Mouse (Mus musculus) colon, adult 2 months (tissue): ENCODE measurements around the gene Retn. TPM values are rescaled to one million over a fixed set of nuclear protein-coding genes. Genes with fewer than 3 reads are reported as not detected.

Experiments
- polyA plus RNA-seq: library from polyadenylated mRNA; depleted of rRNA; stranded (reverse); fragments of >200 nt; gene quantifications from 2 replicates; pipeline ENCODE4 v1.2.3, GENCODE M21; 2012; rRNA removed

The Retn gene
- 3.7 and 5.5 TPM in 2 replicates for polyA plus RNA-seq

GRCm38 (mm10) chr8:3655526-3655925, at the start of gene Retn:
Gene Retn (plus strand): TSS chr8:3655770.

DNA sequence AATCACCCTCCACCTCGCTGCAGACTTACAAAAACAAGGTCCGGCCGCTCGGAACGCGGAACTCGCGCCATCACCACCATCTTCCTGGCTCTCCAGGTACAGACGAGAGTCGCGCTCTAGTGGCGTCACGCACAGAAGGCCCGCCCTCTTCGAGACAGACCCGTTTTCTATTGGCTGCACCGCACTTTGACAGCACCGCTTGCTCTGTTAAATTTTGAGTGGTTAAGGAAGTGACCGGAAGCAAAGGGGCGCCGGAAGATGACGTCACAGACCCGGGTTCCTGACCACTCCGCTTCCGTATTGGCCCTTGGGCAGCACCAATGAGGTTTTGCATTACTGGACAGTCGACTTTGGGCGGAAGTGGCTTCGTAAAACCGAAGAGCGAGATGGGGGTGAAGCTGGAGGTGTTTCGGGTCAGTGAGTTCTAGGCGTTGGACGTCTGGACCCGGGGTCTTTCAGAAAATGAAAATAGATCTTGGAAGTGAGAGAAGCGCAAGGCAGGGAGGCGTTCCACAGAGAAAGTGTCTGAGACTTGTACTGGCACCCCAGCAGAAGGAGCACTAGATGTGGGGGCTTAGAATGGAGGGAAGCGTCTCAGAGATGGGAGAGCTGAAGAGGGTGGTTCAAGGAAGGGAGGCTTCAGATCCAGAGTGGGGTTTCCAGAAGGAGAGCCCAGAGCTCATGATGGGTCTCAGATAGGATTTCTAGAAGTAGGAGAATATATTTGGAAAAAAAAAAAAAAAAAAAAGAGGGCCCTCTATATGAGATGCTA, 34.2 kb upstream of the Retn start, which contains the start of the genes Xab2 and Pet100:
Gene Xab2 (minus strand): TSS at position 118 of the 772 bp plus-strand sequence.
Gene Pet100 (plus strand): TSS at position 350 of the 772 bp plus-strand sequence.

GRCm38 (mm10) chr8:3625445-3625844, 30.1 kb upstream of the Retn start, which contains the start of gene Pcp2:
Gene Pcp2 (minus strand): TSS chr8:3625545.

DNA sequence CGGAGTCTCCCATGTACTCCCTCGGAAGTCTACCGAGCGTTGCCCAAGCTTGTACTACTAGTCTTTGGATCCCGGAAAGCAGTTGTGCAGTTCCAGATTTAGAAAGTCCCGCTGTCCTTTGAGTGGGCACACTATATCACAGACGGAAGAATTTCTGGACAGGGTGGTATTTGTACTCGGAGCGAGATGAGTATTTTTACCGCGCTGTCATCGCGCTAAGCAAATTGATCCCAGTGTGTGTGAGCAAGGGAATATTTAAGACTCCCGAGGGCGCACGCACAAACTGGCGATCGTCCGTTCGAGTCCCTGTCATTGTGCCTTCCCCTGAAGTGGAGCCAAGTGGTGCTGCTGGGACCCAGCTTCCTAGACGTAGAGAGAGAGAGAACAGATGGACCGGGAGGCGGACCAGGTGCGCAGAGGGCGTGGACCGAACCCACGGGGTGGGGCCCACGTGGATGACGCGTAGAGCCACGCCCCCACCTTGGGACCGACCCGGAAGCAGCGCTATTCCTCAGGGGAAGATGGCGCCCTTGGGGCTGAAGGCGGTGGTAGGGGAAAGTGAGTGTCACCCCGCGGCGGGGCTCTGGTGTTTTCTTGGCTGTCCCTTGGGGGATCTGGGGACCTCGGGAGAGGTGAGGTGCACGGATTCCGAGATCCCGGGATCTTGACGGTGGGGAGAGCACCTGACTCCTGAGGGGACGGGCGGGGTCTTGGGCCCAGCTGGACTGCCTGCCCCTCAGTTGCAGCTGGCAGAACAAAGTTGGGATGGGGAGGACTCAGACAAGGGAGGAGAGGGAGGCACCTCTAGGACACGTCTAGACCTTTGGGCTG, 24.7 kb upstream of the Retn start, which contains the start of gene Stxbp2:
Gene Stxbp2 (plus strand): TSS at position 309 of the 831 bp plus-strand sequence.

DNA sequence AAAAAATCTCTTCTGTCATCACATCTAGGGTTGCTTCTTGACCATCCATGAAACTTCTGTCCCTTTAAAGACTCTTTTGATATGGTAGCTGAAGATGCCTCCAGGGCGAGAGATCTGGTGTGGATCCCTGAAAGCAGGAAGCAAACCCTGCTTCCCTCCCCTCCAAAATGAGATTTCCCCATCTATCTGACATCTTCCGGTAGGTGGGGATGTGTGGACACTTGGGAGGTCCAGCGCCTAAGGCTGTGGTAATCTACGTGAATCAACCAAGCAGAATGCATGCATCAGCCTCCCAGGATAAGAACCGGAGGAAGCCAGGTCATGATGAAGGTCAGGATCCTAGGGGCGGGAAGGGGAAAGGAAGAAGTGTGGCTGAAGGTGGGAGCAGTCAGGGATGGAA, 9.9 kb downstream of the Retn start, which contains the start of gene Mcemp1:
Gene Mcemp1 (plus strand): TSS at position 248 of the 400 bp plus-strand sequence.

GRCm38 (mm10) chr8:3671980-3672491, 16.5 kb downstream of the Retn start, which contains the start of gene Fcor:
Gene Fcor (minus strand): TSS chr8:3672362.

DNA sequence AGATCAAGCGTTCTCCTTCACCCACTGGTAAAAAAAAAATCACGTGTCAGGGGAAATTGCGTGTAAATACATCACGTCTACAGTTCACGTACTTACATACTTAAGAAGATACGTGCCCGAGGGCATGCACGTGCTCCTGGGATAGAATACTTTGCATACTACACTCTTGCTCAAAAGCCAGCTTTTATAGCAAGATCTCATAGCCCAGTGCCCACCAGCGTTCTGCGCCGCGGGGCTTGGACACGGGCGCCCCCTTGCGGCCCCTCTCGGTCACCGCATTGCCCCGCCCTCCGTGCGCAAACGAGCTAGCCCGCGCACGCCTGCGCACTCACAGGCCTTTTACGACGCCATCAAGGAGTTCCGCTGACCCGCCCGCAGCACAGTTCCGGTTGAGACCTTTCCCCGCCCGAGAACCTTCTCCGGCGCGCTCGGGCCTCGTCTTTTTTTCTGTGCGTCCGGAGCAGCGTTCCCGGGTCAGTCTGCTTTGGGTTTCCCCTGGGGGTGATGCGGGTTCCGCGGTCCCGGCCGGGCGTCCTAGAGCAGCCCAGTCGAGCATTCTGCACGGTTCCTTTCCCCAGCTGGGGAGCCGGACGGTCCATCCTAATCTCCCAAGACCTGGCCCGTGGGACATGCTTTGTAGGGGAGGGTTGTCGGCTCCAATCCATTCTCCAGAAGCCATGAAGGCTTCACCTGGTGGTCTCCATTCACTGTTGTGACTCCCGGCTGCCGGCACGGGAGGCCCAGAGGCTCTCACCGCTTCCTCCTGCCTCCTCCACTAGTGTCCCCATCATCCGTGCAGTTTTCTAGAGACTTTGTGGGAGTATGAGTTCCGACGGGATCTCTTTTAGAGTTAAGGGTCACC, 20.8 kb downstream of the Retn start, which contains the start of gene Trappc5:
Gene Trappc5 (plus strand): TSS at position 169 of the 862 bp plus-strand sequence.

GRCm38 (mm10) chr8:3694121-3694520, 38.6 kb downstream of the Retn start, which contains the start of gene Fcer2a:
Gene Fcer2a (minus strand): TSS chr8:3694175.

Other genes starting within 250 kb of the Retn start
- gene Pex11g, start 188.1 kb upstream of the Retn start, polyA plus RNA-seq: 14.6 and 17.2 TPM in 2 replicates
- 0.19 TPM in 1 of 2 replicates, not detected in the other for gene Tex45, start 184.9 kb upstream of the Retn start, polyA plus RNA-seq
- gene Zfp358, start 162.6 kb upstream of the Retn start, polyA plus RNA-seq: 47.9 and 52.0 TPM in 2 replicates
- gene Mcoln1, start 155.3 kb upstream of the Retn start, polyA plus RNA-seq: 326 and 619 TPM in 2 replicates
- 73.1 and 77.5 TPM in 2 replicates for gene Pnpla6, start 140.4 kb upstream of the Retn start, polyA plus RNA-seq
- 0.12 and 4.0 TPM in 2 replicates for gene C330021F23Rik, start 87.8 kb upstream of the Retn start, polyA plus RNA-seq
- 93.5 and 97.2 TPM in 2 replicates for gene Camsap3, start 68.5 kb upstream of the Retn start, polyA plus RNA-seq
- 48.7 and 54.3 TPM in 2 replicates for gene Xab2, start 34.5 kb upstream of the Retn start, polyA plus RNA-seq
- 3.6 and 4.7 TPM in 2 replicates for gene Pet100, start 34.2 kb upstream of the Retn start, polyA plus RNA-seq
- gene Pcp2, start 30.2 kb upstream of the Retn start, polyA plus RNA-seq: not detected in 2 replicates
- gene Stxbp2, start 24.8 kb upstream of the Retn start, polyA plus RNA-seq: 222 and 231 TPM in 2 replicates
- 0.33 and 0.41 TPM in 2 replicates for gene Mcemp1, start 10.0 kb downstream of the Retn start, polyA plus RNA-seq
- 0.50 and 4.1 TPM in 2 replicates for gene Fcor, start 16.6 kb downstream of the Retn start, polyA plus RNA-seq
- gene Trappc5, start 20.5 kb downstream of the Retn start, polyA plus RNA-seq: 25.1 and 37.8 TPM in 2 replicates
- 1.3 and 1.8 TPM in 2 replicates for gene Fcer2a, start 38.4 kb downstream of the Retn start, polyA plus RNA-seq
- gene Clec4g, start 64.9 kb downstream of the Retn start, polyA plus RNA-seq: not detected in 2 replicates
- 0.93 TPM in 1 of 2 replicates, not detected in the other for gene Cd209a, start 93.2 kb downstream of the Retn start, polyA plus RNA-seq
- gene Cd209e, start 198.5 kb downstream of the Retn start, polyA plus RNA-seq: not detected in 2 replicates
- gene Cd209d, start 222.8 kb downstream of the Retn start, polyA plus RNA-seq: 0.30 TPM in 1 of 2 replicates, not detected in the other